Mouse (Mus musculus): ENCODE data around the gene Mrto4. TPM values are rescaled to one million over a fixed set of nuclear protein-coding genes. Genes with fewer than 3 reads are reported as not detected.

The Mrto4 gene
- polyA plus RNA-seq, 1 experiment from 2014 or later = 117 TPM

- 76% methylated on average over 5 of the region's 5 CpGs for WGBS
- Histone ChIP-seq H3K9ac (no peak overlapping the region), H3K36me3 (0 out of 2 replicates have a peak, but pooled peaks cover 4% of the 10 kb centered on the region), H3K9me3 (no peaks in the 10 kb centered on the region), H3K4me3 (no peak overlapping the region), H3K27me3 (no peaks in the 10 kb centered on the region), H3K4me1 (peaks cover 19% of the 10 kb centered on the region), H3K27ac (no peak overlapping the region), H3K4me2 (no peak overlapping the region)
- ATAC-seq (ENCODE audit: borderline replicate concordance, extremely low read depth, low FRiP score, low TSS enrichment) = no peak
Observed at GRCm38 (mm10) chr4:139307916-139308315, 44.5 kb downstream of the Mrto4 start.

GRCm38 (mm10) chr4:139305521-139305920, 46.9 kb downstream of the Mrto4 start:
- no peak overlapping the region for H3K4me2 ChIP-seq
- H3K9me3 ChIP-seq = no peaks in the 10 kb centered on the region
- no peaks in the 10 kb centered on the region for H3K27me3 ChIP-seq
- no peak for ATAC-seq (ENCODE audit: borderline replicate concordance, extremely low read depth, low FRiP score, low TSS enrichment)
- no peak overlapping the region for H3K9ac ChIP-seq
- 0 out of 2 replicates have a peak, but pooled peaks cover 7% of the 10 kb centered on the region for H3K36me3 ChIP-seq
- no peak overlapping the region for H3K4me3 ChIP-seq
- 92% methylated on average over 3 of the region's 3 CpGs for WGBS
- no peak overlapping the region for H3K27ac ChIP-seq
- H3K4me1 ChIP-seq = peaks cover 9% of the 10 kb centered on the region

DNA sequence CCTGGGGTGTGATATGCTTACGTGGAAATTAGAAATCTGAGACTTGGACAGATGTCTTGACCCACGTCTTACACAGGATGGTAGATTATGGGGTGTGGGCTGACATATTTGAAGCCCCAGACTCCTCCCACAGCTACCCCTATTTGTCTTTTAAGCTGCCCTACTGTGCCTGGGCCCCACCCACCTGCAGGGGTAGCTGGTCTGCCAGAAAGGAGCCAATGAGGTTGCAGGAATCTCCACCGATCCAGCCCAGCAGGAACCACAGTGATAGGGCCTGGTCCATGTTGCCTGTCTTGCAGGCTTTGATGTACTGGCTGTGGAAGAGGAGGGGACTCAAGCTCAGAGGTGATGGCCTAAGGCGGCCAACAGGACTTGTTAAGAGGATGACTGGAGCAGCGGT, 50.1 kb downstream of the Mrto4 start:
- H3K9ac ChIP-seq = no peak overlapping the region
- H3K27me3 ChIP-seq = no peaks in the 10 kb centered on the region
- no peak overlapping the region for H3K4me3 ChIP-seq
- H3K27ac ChIP-seq = no peak overlapping the region
- peaks cover 11% of the 10 kb centered on the region; the same call in 1 of the 2 replicates for H3K36me3 ChIP-seq
- ATAC-seq (ENCODE audit: borderline replicate concordance, extremely low read depth, low FRiP score, low TSS enrichment) = no peak
- H3K4me2 ChIP-seq = no peak overlapping the region
- H3K9me3 ChIP-seq = no peaks in the 10 kb centered on the region
- WGBS = 49% methylated on average over 5 of the region's 5 CpGs
- 0 out of 2 replicates have a peak, but pooled peaks cover 4% of the 10 kb centered on the region for H3K4me1 ChIP-seq

GRCm38 (mm10) chr4:139301780-139302179, 50.6 kb downstream of the Mrto4 start:
- no peak for ATAC-seq (ENCODE audit: borderline replicate concordance, extremely low read depth, low FRiP score, low TSS enrichment)
- no peaks in the 10 kb centered on the region for H3K27me3 ChIP-seq
- H3K9me3 ChIP-seq = no peaks in the 10 kb centered on the region
- peaks cover 11% of the 10 kb centered on the region; the same call in 1 of the 2 replicates for H3K36me3 ChIP-seq
- H3K9ac ChIP-seq = no peak overlapping the region
- H3K27ac ChIP-seq = no peak overlapping the region
- H3K4me1 ChIP-seq = 0 out of 2 replicates have a peak, but pooled peaks cover 4% of the 10 kb centered on the region
- H3K4me2 ChIP-seq = no peak overlapping the region
- 87% methylated on average over 8 of the region's 8 CpGs for WGBS
- no peak overlapping the region for H3K4me3 ChIP-seq

- 49% methylated on average over 12 of the region's 12 CpGs for WGBS
- H3K9ac ChIP-seq = no peak overlapping the region
- no peaks in the 10 kb centered on the region for H3K9me3 ChIP-seq
- peaks cover 7% of the 10 kb centered on the region; the same call in 1 of the 2 replicates for H3K36me3 ChIP-seq
- no peaks in the 10 kb centered on the region for H3K27me3 ChIP-seq
- ATAC-seq (ENCODE audit: borderline replicate concordance, extremely low read depth, low FRiP score, low TSS enrichment) = peak; percentile 47; the same call in 1 of the 2 replicates
- H3K27ac ChIP-seq = no peak overlapping the region
- no peak overlapping the region for H3K4me3 ChIP-seq
- H3K4me2 ChIP-seq = no peak overlapping the region
- H3K4me1 ChIP-seq = 0 out of 2 replicates have a peak, but pooled peaks cover 4% of the 10 kb centered on the region
Observed at GRCm38 (mm10) chr4:139298671-139299366, 53.6 kb downstream of the Mrto4 start.

DNA sequence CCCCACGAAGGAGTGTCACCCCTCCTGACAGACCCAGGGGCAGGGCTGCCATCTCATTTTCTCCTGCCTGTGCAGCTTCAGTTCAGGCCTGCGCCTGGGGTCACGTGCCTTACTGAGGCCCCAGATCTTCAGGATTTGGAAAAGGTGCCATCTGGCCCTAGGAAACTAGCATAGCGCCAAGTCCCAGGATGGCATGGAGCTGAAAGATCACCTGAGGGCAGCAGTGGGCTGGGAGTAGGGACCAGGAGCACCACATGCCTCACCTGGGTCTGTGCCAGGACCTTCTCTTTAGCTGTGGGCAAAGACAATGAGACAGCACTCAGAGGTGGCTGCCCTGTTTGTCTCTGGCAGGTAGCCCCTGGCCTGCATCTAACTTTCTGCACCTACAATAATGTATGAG, 54.8 kb downstream of the Mrto4 start:
- Histone ChIP-seq H3K27me3 (no peaks in the 10 kb centered on the region), H3K27ac (no peak overlapping the region), H3K4me3 (no peak overlapping the region), H3K9me3 (no peaks in the 10 kb centered on the region), H3K4me2 (no peak overlapping the region), H3K36me3 (peaks cover 7% of the 10 kb centered on the region; the same call in 1 of the 2 replicates), H3K9ac (no peak overlapping the region), H3K4me1 (0 out of 2 replicates have a peak, but pooled peaks cover 4% of the 10 kb centered on the region)
- ATAC-seq (ENCODE audit: borderline replicate concordance, extremely low read depth, low FRiP score, low TSS enrichment) = no peak
- WGBS = 85% methylated on average over 4 of the region's 4 CpGs

Small RNAs within 50 kb of the gene (microRNA-seq; reads per million reads assigned to microRNA genes)
- gene Gm24245 = 0.56 reads per million
- 0.56 reads per million for gene Gm25732

Other genes starting within 250 kb of the Mrto4 start
- 517 and 528 TPM in 2 replicates for gene Minos1, start 221.5 kb downstream of the Mrto4 start, polyA plus RNA-seq (2015; fragmentation: Nextera tagmentation; extraction: Ambion mirVana)
- gene Capzb, start 159.7 kb downstream of the Mrto4 start, polyA plus RNA-seq (2015; fragmentation: Nextera tagmentation; extraction: Ambion mirVana) = 454 and 467 TPM in 2 replicates
- gene Pqlc2, start 41.9 kb downstream of the Mrto4 start, polyA plus RNA-seq (2015; fragmentation: Nextera tagmentation; extraction: Ambion mirVana) = 11.0 and 12.0 TPM in 2 replicates
- gene Akr7a5, start 41.8 kb downstream of the Mrto4 start, polyA plus RNA-seq (2015; fragmentation: Nextera tagmentation; extraction: Ambion mirVana) = 101 and 103 TPM in 2 replicates
- gene Emc1, start within 50 bp of the Mrto4 start, polyA plus RNA-seq (2015; fragmentation: Nextera tagmentation; extraction: Ambion mirVana) = 31.9 and 33.6 TPM in 2 replicates
- 64.5 and 68.4 TPM in 2 replicates for gene Ubr4, start within 50 bp of the Mrto4 start, polyA plus RNA-seq (2015; fragmentation: Nextera tagmentation; extraction: Ambion mirVana)
- 3.6 and 4.1 TPM in 2 replicates for gene Iffo2, start 178.0 kb upstream of the Mrto4 start, polyA plus RNA-seq (2015; fragmentation: Nextera tagmentation; extraction: Ambion mirVana)